7 mouse cellular contexts compared by ENCODE assay signal in genomic region chr2:92141073-92141472, GRCm38 (mm10). TPM values are rescaled to one million over a fixed set of nuclear protein-coding genes. Genes with fewer than 3 reads are reported as not detected.
A peak's percentile ranks its signal among the peaks of the same experiment; 100 is the strongest.
DNase-seq lines count a peak whose midpoint lies in the region; TF ChIP-seq lines count a peak whose summit lies in the region.

No protein-coding gene starts in this region.

- H3K9me3 ChIP-seq in ES-E14 (ENCODE audit: control insufficient read depth, insufficient read depth, low read depth, low read length): no peaks in the 10 kb centered on the region
- no peaks in the 10 kb centered on the region for H3K9me3 ChIP-seq in hindbrain, embryonic 10.5 days

- H3K27me3 ChIP-seq in hindbrain, embryonic 10.5 days (ENCODE audit: insufficient read depth, poor library complexity, severe bottlenecking): 0 out of 2 replicates have a peak, but pooled peaks cover 2% of the 10 kb centered on the region

- DNase-seq in ES-E14 (ENCODE audit: low read depth, low spot score): no peak
- no peak for DNase-seq in hindbrain, embryonic 10.5 days (ENCODE audit: low spot score)
- peak; percentile 23 for DNase-seq in mesoderm, embryonic 11.5 days (ENCODE audit: low read depth, low spot score)
- DNase-seq in spleen, postnatal 4 days (ENCODE audit: low spot score in 2 of 2): no peak
- DNase-seq in spleen, adult 18-20 months: no peak
- no peak for DNase-seq in cerebellum, postnatal 36 days

- 28% methylated on average over 11 of the region's 11 CpGs for WGBS in hindbrain, embryonic 10.5 days

- peaks cover 4 to 17% of the 10 kb centered on the region in 2 experiments; a peak in 3 of 4 replicates for H3K4me1 ChIP-seq in ES-E14 (ENCODE audit: control insufficient read depth in 2 of 2, insufficient read depth in 2 of 2, low read length in 2 of 2, poor library complexity in 1 of 2)
- no peaks in the 10 kb centered on the region for H3K4me1 ChIP-seq in brown adipose tissue, adult 24 weeks (ENCODE audit: control insufficient read depth, insufficient read depth, insufficient read length, low read length)
- H3K4me1 ChIP-seq in hindbrain, embryonic 10.5 days (replicated peaks): peaks cover 10% of the 10 kb centered on the region

- H3K4me3 ChIP-seq in ES-E14 (ENCODE audit: insufficient read depth in 1 of 2, low read depth in 1 of 2, low read length in 2 of 2, poor library complexity in 1 of 2, severe bottlenecking in 1 of 2): peak overlapping the region in 1 of 2 experiments; percentile 26; a peak in 3 of 4 replicates
- H3K4me3 ChIP-seq in brown adipose tissue, adult 24 weeks (ENCODE audit: insufficient read depth, low read depth, low read length): peak overlapping the region; percentile 23; the same call in 1 of the 2 replicates
- peak overlapping the region; percentile 24 for H3K4me3 ChIP-seq in hindbrain, embryonic 10.5 days

- in situ Hi-C loops in ES-E14 (cut with MboI; ENCODE audit: low sequenced_read_pairs in 2 of 2, unreplicated experiment in 2 of 2): no loop called here

- H3K9ac ChIP-seq in ES-E14 (ENCODE audit: insufficient read depth, low read depth, low read length, poor library complexity, severe bottlenecking): no peak overlapping the region

- peak overlapping the region; percentile 40; the same call in 1 of the 2 replicates for H3K27ac ChIP-seq in ES-E14 (ENCODE audit: insufficient read depth, low read depth, low read length, poor library complexity, severe bottlenecking)
- H3K27ac ChIP-seq in brown adipose tissue, adult 24 weeks (replicated peaks; ENCODE audit: low read depth, low read length): no peak overlapping the region
- peak overlapping the region; percentile 23; the same call in 1 of the 2 replicates for H3K27ac ChIP-seq in hindbrain, embryonic 10.5 days

- H3K36me3 ChIP-seq in ES-E14 (ENCODE audit: control insufficient read depth, insufficient read depth, low read length, poor library complexity, severe bottlenecking): no peaks in the 10 kb centered on the region
- no peaks in the 10 kb centered on the region for H3K36me3 ChIP-seq in hindbrain, embryonic 10.5 days

TF ChIP-seq in ES-E14, 5 proteins besides CTCF, POLR2A, EP300 and RAD21:
- TF ChIP-seq HCFC1 (IDR thresholded peaks at IDR 0.05; ENCODE audit: borderline replicate concordance, insufficient read depth, low read length) (no peak), MAFK (IDR thresholded peaks at IDR 0.05; ENCODE audit: insufficient read depth, low read depth, low read length) (no peak), CHD2 (IDR thresholded peaks at IDR 0.05; ENCODE audit: low read depth, low read length) (no peak), ZC3H11A (IDR thresholded peaks at IDR 0.05; ENCODE audit: borderline replicate concordance, low read depth, low read length) (no peak), ZNF384 (IDR thresholded peaks at IDR 0.05; ENCODE audit: low read depth, low read length) (no peak)

RNA-seq across cellular contexts. Expression of gene Phf21a, which starts 48.2 kb away (rescaled TPM):
- total RNA-seq in ES-E14 (2012; rRNA removed): 23.5 and 29.4 TPM in 2 replicates
- 11.0 and 25.3 TPM in 2 replicates for polyA plus RNA-seq in brown adipose tissue, adult 24 weeks (2012; ENCODE audit: insufficient read depth, insufficient read length, missing spikeins)
- polyA plus RNA-seq in hindbrain, embryonic 10.5 days (2016; fragmentation: Nextera tagmentation; extraction: Ambion mirVana): 35.3 and 38.1 TPM in 2 replicates
